Mouse (Mus musculus): ENCODE results near the gene Nuf2.
"Not testable (repeated sequence)": the region's sequence is repeated elsewhere in the genome, so short reads cannot be mapped to it uniquely, and the experiment has no call there.

Nuf2 gene

DNA sequence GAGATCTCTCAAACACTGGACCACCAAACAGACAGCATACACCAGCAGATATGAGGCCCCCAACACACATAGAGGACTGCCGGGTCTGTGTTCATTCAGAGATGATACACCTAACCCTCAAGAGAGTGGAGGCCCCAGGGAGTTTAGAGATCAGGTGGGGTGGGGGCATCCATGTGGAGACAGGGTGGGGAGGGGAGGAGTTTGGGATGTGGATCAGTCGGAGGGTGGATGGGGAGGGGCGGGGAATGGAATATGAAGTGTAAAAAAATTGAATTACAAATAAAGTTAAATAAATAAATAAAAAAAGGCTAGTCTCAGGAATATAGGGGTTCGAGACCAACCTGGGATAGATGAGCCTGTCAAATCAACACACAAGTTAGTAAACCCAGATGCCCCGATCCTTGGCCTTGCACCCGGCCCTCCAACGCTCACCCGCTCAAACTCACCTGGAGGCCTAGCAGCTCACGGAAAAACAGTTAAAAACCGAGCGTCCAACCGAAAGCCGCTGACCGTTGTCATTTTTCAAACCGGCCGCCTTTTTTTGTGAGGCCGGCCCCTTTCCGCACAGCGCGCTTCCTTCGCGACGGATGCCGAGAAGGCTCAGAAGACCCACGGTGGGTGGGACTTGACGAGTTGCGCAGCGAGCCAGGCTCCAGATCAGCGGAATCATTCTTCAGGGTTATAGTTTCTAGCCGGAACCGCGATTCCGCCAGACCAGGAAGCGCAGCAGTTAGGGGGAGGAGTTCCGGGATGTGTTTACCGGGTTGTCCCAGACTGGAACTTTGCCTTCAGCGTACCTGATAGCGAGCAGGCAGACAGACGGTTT is at the start of gene Nuf2:
TSS of gene Nuf2 (minus strand) at position 589 of the 826 bp plus-strand sequence.
- DNase-seq: peak; percentile 97

GRCm38 (mm10) chr1:169579572-169579971 is 48.3 kb upstream of the Nuf2 start:
- DNase-seq: no peak

DNA sequence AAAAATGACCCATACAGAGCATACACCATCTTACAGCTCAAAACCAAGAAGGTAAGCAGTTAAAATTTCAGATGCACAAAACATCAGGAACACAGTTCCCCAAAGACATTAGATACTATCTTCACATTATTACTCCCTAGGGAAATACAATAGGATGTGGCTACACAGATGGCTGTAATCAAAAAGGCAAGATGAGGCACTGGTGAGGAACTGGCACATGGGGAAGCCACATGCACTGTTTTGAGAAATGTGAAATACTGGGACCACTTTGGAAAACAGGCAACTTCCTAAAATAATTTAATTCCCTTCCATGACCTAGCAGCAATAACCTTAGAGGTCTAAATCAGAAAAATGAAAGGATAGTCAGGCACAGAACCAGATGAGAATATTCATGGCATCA is 42.9 kb upstream of the Nuf2 start:
- DNase-seq: no peak

DNA sequence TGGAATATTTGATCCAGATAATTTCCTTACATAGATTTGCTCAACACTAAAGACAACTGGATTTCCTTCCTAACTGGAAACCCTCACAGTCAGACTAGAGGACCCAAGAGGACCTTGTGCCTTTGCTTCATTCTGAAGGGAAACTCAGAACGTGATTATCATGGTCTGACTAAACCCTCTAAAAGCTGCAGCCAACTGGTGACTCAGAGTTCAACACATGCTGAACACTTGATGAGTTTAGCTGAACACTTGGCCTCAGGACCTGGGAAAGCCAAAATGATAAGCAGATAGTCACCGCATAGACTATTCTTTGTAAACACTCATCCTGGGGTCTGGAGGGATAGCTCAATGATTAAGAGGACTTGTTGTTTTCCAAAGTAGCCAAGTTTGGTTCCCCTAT is 24.4 kb upstream of the Nuf2 start:
- no peak for DNase-seq

- DNase-seq: no peak
Measured at GRCm38 (mm10) chr1:169555019-169555418, 23.8 kb upstream of the Nuf2 start.

DNA sequence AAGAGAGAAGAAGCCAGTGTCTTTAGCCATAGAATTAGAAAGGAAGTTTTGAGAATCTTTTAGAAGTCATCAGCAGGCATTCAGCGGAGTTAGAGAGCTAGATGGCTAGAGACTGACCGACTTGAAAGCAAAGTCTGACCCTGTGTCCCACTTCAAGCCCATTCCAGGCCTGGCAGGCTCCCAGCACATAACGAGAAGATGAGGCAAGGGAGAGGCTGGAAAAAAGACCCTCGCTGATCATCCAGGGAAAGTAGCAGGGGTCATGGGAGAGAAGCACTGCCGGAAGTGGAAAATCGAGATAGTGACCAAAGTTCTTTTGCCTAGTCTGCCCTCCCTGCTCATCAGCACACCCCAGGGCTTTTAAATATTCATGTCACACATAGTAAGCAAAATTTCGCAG is 22.2 kb upstream of the Nuf2 start:
- DNase-seq: no peak

- DNase-seq: no peak
Measured at GRCm38 (mm10) chr1:169540415-169540814, 9.2 kb upstream of the Nuf2 start.

DNA sequence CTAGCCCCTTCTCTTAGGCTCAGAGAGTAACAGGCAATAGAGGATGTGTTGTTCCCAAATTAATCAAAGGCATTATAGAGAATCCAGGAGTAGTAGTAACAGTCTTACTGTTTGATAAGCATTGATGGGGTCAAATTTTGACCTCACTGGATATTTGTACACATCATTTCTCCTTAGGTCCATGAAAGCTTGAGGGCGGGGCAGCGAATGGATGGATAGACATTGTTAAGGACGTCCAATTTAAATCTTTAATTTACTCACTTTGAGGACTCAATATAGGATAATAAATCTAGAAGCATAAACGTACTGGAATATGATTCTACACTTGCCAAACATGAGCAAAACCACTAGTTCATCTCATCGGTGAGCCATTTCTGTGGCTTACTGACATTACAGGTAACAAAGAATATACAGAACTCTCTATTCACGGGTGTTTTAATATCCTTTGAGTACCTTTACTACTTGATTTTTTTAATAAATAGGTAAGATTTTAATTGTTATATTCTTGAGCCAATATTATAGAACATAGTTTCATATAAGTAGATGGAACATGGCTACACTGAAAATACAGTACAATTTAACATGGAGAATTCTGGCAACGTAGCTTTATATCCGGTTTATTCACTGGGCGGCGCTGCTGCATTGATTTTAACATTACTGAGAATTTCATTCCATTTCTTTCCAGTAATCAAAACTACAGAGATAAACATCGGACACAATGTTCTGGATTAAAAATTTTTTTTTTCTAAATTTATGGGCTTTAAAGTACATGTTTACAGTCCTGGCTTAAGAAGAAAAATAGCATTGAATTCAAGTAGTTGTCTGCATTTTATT is 655 bp upstream of the Nuf2 start:
- peak; percentile 78 for DNase-seq

DNA sequence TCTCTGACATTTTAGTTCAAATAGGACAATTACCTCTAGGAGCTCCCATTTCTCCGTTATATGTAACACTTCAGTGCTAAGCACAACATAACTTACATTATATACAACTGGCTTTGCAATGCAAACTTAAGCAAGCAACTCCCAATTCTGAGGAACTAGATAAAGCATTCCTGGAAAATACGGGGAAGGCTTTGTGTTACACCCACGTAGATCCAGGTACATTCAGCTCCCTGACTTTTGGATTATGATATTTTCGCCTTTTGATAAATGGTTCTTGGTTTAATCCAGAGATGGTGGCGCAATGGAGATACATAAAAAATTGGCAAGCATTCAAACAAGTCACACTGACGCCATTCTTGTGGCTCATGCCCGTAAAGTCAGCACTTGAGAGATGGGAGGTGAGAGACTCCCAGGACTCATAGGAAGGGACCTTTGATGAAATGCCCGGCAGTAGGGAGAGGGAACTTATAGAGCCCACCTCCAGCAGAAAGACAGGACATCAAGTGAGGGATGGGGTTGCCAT is 1.2 kb downstream of the Nuf2 start:
- no peak for DNase-seq

DNA sequence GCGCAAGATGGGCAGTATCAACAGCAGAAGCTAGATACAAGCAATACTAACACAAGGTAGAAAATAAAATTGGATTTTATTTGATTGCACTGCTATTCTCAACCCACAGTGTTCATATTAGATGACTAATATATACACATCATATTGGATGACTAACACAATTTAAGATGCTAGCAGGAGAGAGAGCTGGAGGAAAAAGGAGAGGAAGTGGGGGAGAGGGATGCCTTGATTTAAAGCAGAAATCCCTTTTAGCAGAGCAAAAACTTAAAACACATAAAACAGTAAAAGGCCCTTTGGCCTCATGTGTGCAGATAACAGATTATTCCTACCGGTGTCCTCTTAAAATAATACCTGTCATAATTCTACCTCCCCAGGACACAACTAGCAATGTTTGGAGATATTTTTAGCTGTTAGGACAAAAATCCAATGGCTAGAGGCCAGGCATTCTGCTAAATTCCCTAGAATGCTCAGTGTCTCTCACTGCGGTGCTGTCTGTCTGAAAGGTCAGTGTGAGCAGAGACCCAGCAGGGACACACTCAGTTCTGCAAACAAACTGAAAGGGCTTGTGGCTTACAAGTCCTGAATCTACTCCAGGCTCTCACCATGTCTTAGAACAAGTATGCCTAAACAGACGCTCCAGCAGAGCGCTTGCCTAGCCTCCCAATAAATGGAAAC is 5.1 kb downstream of the Nuf2 start:
- no peak for DNase-seq

DNA sequence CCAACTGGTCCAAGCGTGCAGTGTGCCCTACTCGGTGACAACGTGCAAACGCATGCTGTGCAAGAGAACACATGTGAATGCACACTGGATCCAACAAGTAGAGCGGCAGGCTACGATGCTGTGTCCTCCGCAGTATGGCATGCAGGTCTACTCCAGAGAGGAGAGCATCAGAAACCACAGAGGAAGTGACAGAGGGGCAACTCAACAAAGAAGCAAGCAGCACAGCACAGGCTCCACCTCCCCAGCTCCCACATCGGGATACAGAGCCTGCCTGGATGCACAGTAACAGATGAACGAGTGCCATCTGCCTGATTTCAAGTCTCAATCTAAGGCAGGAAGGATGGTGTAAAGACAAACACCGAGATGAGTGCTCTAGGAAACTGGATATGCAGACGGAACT is 11.9 kb downstream of the Nuf2 start:
- DNase-seq: no peak

DNA sequence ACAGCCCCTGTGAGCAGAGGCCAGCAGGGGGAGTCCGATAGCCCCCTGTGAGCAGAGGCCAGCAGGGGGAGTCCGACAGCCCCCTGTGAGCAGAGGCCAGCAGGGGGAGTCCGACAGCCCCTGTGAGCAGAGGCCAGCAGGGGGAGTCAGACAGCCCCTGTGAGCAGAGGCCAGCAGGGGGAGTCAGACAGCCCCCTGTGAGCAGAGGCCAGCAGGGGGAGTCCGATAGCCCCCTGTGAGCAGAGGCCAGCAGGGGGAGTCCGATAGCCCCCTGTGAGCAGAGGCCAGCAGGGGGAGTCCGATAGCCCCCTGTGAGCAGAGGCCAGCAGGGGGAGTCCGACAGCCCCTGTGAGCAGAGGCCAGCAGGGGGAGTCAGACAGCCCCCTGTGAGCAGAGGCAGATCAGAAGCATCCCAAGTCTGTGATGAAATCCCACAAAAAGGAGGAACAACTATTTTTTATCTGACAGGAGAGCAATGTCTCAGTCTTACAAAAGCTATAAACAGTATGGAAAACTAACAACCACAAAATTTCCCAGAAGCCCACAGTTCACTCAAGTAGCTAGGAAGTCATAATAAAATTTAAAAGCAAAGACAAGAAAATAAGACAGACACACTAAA is 13.3 kb downstream of the Nuf2 start:
- not testable (repeated sequence) for DNase-seq

- no peak for DNase-seq
Measured at GRCm38 (mm10) chr1:169517376-169517892, 13.8 kb downstream of the Nuf2 start.

DNA sequence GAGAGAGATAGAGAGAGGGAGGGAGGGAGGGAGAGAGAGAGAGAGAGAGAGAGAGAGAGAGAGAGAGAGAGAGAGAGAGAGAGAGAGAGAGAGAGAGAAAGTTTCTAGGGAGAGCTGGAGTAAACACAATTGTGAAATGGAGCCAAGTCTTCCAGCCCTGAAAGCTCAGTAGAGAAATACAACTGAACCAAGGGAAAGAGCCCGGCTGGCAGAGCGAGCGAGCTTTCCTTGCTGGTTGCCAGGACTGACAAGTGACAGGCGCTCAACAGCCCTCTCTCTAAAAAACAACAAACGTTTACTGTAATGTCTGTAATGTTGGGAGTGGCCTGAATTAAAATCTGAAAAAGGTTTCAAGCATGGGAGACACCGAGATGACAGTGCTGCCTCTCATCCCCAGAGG is 24.9 kb downstream of the Nuf2 start:
- no peak for DNase-seq

- no peak for DNase-seq
Measured at GRCm38 (mm10) chr1:169502876-169503275, 28.4 kb downstream of the Nuf2 start.

DNA sequence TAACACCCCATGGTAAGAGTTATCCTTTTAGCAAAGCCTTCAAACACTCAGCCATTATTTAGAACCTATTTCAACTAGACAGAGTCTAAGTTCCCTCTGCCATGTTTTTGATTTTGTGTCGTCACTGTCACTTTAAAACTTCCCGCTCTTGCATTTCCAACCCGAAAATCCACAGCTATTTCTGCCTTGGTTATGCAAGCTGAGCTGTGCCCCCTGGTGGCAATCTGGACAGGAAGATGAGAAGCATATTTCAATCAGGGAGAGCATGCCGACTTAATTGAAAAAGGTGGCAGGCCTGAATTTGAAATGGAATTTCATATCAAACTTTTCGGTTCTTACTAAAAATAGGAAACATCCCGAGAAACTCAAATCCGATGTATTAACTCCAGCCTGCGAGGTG is 35.6 kb downstream of the Nuf2 start:
- DNase-seq: peak; percentile 33

GRCm38 (mm10) chr1:169491561-169491960 is 39.7 kb downstream of the Nuf2 start:
- no peak for DNase-seq

DNA sequence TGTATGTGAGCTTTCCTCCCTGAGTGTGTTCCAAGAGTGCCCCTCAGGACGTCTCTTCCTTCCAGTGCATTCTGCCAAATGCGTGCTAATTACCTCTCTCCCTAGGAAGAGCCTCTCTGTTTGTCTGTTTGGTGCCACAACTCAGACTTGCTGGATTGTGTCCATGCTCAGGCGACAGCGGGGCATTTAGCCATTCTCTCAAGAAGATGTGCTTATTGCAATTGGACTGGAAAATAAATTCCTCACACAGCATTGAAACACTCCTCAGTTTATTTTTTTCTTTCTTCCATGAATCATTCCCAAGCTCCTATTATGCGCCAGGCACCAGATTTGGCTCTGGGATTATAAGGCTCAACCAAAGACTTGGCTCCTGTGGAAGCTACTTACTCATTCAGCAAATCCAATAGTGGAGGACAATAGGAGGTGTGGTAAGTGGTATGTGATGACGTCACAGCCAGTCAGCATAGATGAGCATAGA is 45.8 kb downstream of the Nuf2 start:
- DNase-seq: no peak

- no peak for DNase-seq
Measured at GRCm38 (mm10) chr1:169484565-169484964, 46.7 kb downstream of the Nuf2 start.

DNA sequence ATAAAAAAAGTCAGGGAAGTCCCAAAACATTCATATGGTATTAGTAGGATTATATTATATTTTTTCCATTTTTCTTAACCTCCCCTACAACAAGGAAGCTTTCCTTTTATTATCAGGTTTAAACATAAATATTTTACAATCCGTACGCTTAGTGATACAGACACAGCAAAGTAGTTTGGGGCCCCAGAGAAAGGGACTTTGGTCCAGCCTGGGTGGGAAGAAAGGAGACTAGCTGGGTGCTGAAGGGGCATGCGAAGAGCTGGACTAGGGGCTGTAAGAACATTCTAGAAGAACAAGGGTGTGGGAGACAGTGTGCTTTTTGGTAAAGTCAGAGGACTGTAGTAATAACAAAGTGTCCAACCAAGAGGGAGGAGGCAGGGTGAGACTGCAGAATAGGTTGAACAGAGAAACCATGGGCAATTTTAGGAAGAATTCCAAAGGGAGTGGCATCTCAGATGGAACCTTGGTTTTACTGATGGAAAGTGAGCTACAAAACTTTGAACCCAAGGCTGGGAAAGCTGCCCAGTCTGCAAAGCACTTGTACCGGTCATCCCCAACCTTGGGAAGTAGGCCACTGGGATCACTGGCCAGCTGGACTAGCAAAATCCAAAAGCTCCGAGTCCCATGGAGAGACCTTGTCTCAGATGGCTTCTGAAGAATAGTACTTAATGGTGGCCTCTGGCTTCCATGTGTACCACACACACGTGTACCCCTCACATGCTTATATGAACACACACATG is 48.5 kb downstream of the Nuf2 start:
- DNase-seq: no peak

- no peak for DNase-seq
Measured at GRCm38 (mm10) chr1:169471185-169471584, 60.1 kb downstream of the Nuf2 start.

DNA sequence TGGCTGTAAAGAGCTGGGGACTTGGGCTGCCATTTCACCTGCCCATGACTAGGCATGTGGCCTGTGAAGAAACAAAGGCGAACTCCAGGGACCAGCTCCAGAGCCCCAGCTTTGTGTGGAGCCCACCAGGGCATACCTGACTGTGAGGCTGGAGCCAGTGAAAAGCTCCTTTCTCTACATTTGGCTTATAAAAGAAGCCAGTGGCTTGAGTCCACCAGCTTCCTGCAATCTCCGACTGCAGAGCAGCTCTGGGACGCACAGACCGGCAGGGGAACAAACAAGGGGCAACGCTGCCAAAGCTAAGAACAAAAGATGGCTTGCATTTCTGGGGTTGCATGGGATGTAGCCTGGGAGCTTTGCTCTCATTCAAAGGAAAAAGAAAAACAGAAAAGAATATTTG is 63.5 kb downstream of the Nuf2 start:
- no peak for DNase-seq
